Mouse (Mus musculus) hindbrain, embryonic 11.5 days (tissue): ENCODE results near the gene Mpz. TPM values are rescaled to one million over a fixed set of nuclear protein-coding genes. Genes with fewer than 3 reads are reported as not detected.

Experiments used
- ATAC-seq: fragments of 200-750 bp; cut with Nextera tagmentation; 2 replicates; pipeline ENCODE4 v1.8.0; 2017; ENCODE audit warnings: mild to moderate bottlenecking, moderate TSS enrichment, moderate library complexity; ENCODE audit not compliant: low FRiP score
- DNase-seq: peaks from one replicate; pipeline ENCODE4 v3.0.0-alpha.2; 2015; ENCODE audit warnings: low spot score
- H3K27ac ChIP-seq: fragments of 300-500 bp; sonication (generic); 2 replicates; pipeline ENCODE4 v1.5.1; 2014; ENCODE audit warnings: mild to moderate bottlenecking, low read depth, low read length
- H3K27me3 ChIP-seq: fragments of 300-500 bp; sonication (generic); 2 replicates; pipeline ENCODE4 v1.6.1; 2014; ENCODE audit warnings: mild to moderate bottlenecking, low read length, moderate library complexity, mixed read lengths; ENCODE audit not compliant: control insufficient read depth, insufficient read depth
- H3K36me3 ChIP-seq: fragments of 300-500 bp; sonication (generic); 2 replicates; pipeline ENCODE4 v1.6.1; 2014; ENCODE audit warnings: mild to moderate bottlenecking, low read length, moderate library complexity, mixed read lengths; ENCODE audit not compliant: control insufficient read depth, insufficient read depth
- H3K4me1 ChIP-seq: fragments of 300-500 bp; sonication (generic); replicated peaks from 2 replicates; pipeline ENCODE4 v1.6.1; 2014; ENCODE audit warnings: low read length, mixed read lengths; ENCODE audit not compliant: control insufficient read depth, insufficient read depth
- H3K4me2 ChIP-seq: fragments of 300-500 bp; sonication (generic); replicated peaks from 2 replicates; pipeline ENCODE4 v1.6.1; 2014; ENCODE audit warnings: mild to moderate bottlenecking, low read depth, low read length
- H3K4me3 ChIP-seq: fragments of 300-500 bp; sonication (generic); 2 replicates; pipeline ENCODE4 v1.5.1; 2014; ENCODE audit warnings: low read depth, low read length
- H3K9ac ChIP-seq: fragments of 300-500 bp; sonication (generic); 2 replicates; pipeline ENCODE4 v1.6.1; 2014; ENCODE audit warnings: low read depth, low read length
- H3K9me3 ChIP-seq: fragments of 300-500 bp; sonication (generic); 2 replicates; pipeline ENCODE4 v1.6.1; 2016; ENCODE audit warnings: low read length; ENCODE audit not compliant: control insufficient read depth
- WGBS: fragments of 180-500 bp; shearing (Covaris S2); extraction: QIAGEN DNeasy Blood & Tissue Kit; methylation state at CpG from one replicate; pipeline ENCODE4 v1.1.7; 2014; 5-methylcytosine and 5-hydroxymethylcytosine counted together
- polyA plus RNA-seq: library from polyadenylated mRNA; unstranded; fragments of >200 nt; fragmentation: Nextera tagmentation; extraction: Ambion mirVana; gene quantifications from 2 replicates; pipeline ENCODE4 v1.2.1, GENCODE M21; 2014

Gene Mpz
- polyA plus RNA-seq, 1 experiment from 2014 or later, result 1.5 TPM

DNA sequence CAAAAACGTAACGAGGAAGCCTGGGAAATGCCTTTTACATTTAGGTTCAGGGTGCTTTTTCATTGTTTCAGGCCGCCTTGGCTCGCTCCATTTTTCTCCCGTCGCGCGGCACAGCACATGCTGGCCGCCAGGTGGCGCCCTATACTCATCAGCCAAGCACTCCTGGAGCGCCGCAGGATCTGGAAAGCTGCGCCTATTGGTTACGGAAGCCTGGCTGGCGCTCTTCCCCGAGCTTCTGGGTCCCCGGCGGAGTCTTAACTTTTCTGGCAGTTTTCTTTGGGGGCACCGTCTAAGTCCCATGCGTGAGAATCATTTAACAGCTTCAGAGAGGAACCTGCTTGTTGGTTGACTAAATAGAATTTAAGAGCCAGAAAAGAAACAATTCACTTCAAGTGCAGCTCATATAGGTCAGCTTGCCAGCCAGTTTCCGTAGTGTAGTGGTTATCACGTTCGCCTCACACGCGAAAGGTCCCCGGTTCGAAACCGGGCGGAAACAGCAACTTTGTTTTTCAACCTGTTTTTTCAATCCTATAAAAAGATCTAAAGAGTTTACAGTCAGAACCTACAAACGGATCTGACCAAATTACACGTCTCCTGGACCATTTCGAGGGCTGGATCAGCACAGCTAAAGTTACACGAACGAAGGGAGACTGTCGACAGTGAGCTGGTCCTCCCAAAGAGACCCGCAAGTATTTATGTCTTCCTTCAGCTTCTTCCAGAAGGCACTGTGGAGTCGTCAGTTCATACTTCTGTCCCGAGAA, 39.3 kb upstream of the Mpz start:
- H3K4me1 ChIP-seq, result 0 out of 2 replicates have a peak, but pooled peaks cover 2% of the 10 kb centered on the region
- DNase-seq (peak; percentile 96), ATAC-seq (peak; percentile 91)
- H3K36me3 ChIP-seq, result no peaks in the 10 kb centered on the region
- WGBS, result under 1% methylated on average over 38 of the region's 38 CpGs
- peak overlapping the region; percentile 62 for H3K9ac ChIP-seq
- no peaks in the 10 kb centered on the region for H3K27me3 ChIP-seq
- H3K9me3 ChIP-seq, result no peaks in the 10 kb centered on the region
- peak overlapping the region; percentile 58 for H3K27ac ChIP-seq
- H3K4me2 ChIP-seq, result peak overlapping the region; percentile 64
- H3K4me3 ChIP-seq, result peak overlapping the region; percentile 48

DNA sequence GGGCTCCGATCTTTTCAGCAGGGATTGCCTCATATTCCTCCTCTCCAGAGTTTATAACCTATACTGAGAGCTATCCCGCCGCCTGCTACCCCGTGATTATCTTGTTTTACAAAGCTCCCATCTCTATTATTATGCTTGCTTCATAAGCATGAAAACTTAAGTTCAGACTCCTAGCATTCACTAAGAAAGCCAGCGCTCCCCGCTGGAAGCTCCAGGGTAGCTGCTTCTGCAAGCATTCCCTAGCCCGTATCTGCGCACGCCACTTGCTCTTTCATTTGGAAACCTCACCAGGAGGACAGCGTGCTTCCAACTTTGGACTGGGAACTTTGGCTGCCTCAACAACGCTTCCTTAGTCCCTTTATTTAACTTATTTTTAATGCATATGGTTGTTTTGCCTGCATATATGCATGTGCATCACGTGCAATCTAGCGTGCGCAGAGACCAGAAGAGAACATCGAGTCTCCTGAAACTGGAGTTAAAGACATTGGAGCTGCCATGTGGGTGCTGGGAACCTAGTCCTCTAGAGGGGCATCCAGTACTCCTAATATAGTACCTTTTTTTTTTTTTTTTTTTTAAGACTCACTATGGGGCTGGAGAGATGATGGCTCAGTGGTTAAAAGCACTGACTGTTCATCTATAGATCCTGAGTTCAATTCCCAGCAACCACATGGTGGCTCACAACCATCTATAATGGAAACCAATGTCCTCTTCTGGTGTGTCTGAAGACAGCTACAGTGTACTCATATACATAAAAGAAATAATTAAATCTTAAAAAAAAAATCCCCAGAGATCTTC, 38.5 kb upstream of the Mpz start:
- Histone ChIP-seq H3K9ac (peak overlapping the region; percentile 45), H3K4me3 (peak overlapping the region; percentile 48), H3K9me3 (no peaks in the 10 kb centered on the region), H3K27me3 (no peaks in the 10 kb centered on the region), H3K4me1 (0 out of 2 replicates have a peak, but pooled peaks cover 2% of the 10 kb centered on the region), H3K4me2 (peak overlapping the region; percentile 64), H3K36me3 (no peaks in the 10 kb centered on the region), H3K27ac (peak overlapping the region; percentile 33; the same call in 1 of the 2 replicates)
- ATAC-seq (peak; percentile 3; the same call in 1 of the 2 replicates), DNase-seq (peak; percentile 66)
- WGBS, result 2% methylated on average over 15 of the region's 15 CpGs

DNA sequence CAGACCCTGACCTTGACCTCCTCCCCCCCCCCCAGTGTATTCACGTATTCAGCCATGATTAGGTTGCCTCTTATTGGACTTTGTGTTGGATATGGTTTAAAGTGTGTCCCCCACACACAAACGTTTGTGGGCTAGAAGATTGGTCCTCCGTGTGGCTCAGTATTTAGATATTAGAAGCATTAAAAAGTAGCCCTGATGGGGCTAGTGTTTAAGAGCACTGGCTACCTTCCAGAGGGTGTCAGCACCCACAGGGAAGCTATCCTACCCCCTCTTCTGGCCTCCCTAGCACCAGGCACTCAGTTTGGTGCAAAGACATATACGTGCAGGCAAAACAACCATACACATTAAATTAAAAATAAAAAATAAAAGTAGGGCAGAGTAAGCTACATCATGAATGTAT, 37.5 kb upstream of the Mpz start:
- ATAC-seq (no peak), DNase-seq (no peak)
- Histone ChIP-seq H3K27ac (no peak overlapping the region), H3K4me1 (0 out of 2 replicates have a peak, but pooled peaks cover 2% of the 10 kb centered on the region), H3K4me3 (no peak overlapping the region), H3K27me3 (no peaks in the 10 kb centered on the region), H3K9me3 (no peaks in the 10 kb centered on the region), H3K9ac (no peak overlapping the region), H3K4me2 (no peak overlapping the region), H3K36me3 (no peaks in the 10 kb centered on the region)
- 78% methylated on average over 4 of the region's 4 CpGs for WGBS

DNA sequence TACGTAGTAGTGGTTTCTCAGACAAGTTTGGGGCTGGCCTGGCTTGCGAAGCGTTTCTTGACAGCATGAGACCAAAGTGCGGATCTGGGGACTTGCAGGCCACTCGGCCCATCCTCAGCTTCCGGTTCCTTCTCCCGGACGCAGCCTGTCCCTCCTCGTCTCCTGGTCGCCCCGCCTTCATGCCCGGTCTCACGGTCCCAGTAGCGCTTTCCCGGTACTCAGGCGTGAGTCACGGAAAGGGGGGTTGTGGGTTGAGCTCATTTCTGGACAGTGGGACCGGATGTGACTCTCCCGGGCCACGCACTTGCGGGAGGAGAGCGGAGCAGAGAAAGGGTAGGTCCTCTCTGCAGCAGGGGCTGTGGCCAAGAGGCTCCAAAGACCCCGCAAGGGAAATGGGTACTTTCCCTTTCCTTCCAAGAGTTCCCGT, 36.6 kb upstream of the Mpz start, which contains the start of gene Cfap126:
Gene Cfap126 (plus strand): TSS at position 46 of the 427 bp plus-strand sequence.
- ATAC-seq (peak; percentile 29; the same call in 1 of the 2 replicates), DNase-seq (peak; percentile 75)
- peak within 1 kb of the TSS; percentile 67 for H3K4me2 ChIP-seq
- no peaks in the 10 kb centered on the region for H3K36me3 ChIP-seq
- 0 out of 2 replicates have a peak, but pooled peaks cover 2% of the 10 kb centered on the region for H3K4me1 ChIP-seq
- WGBS, result 1% methylated on average over 24 of the region's 24 CpGs
- peak within 1 kb of the TSS; percentile 40 for H3K9ac ChIP-seq
- 0 out of 2 replicates have a peak within 1 kb of the TSS, but pooled peaks have one; percentile 2 for H3K27ac ChIP-seq
- H3K9me3 ChIP-seq, result no peaks in the 10 kb centered on the region
- H3K4me3 ChIP-seq, result peak within 1 kb of the TSS; percentile 49
- no peaks in the 10 kb centered on the region for H3K27me3 ChIP-seq

DNA sequence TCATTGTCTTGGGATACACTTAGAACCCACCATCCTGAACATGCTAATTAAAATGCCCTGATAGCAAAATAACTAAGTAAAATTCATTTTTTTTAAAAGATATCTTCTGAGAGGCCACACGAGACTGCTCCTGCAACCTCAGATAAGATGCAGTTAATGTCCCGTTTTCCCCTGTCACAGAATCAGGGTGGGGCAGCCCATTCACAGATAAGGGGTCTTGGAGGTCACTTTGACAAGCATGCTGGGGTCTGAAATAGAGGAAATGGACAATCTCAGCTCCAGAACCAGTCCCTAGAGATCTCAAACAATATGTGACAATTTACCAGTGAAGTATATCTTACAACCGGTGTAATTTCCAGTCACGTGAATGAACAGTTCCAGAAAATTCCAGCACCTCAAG, 34.2 kb upstream of the Mpz start:
- 79% methylated on average over 4 of the region's 4 CpGs for WGBS

DNA sequence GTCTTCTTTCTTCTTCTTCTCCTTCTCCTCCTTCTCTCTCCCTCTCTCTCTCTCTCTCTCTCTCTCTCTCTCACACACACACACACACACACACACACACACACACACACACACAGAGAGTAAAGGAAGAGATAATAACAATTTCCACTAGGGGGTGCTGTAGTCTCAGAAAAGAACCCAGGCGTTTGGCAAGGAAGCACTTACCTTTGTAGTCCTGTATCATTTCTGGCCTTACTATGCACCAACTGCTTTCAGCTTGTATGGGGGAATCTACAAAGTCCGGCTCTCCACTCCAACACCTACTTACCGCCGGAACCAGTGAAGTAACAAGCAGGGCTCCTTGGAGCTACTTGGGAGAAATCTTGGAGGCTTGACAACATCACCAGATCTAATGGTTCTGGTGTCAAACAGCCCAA, 32.2 kb upstream of the Mpz start:
- Histone ChIP-seq H3K4me3 (no peak overlapping the region), H3K9ac (no peak overlapping the region), H3K36me3 (no peaks in the 10 kb centered on the region), H3K4me2 (no peak overlapping the region), H3K4me1 (no peaks in the 10 kb centered on the region), H3K9me3 (no peaks in the 10 kb centered on the region), H3K27me3 (no peaks in the 10 kb centered on the region), H3K27ac (no peak overlapping the region)
- DNase-seq (peak; percentile 85), ATAC-seq (no peak; the same call in 1 of the 2 replicates)
- 13% methylated on average over 4 of the region's 4 CpGs for WGBS

More for the DNA sequence above, 34.2 kb upstream of the Mpz start:
- no peaks in the 10 kb centered on the region for H3K27me3 ChIP-seq
- no peak for DNase-seq
- H3K9me3 ChIP-seq, result no peaks in the 10 kb centered on the region
- no peak overlapping the region for H3K4me2 ChIP-seq
- H3K4me3 ChIP-seq, result no peak overlapping the region
- no peak for ATAC-seq
- no peak overlapping the region for H3K27ac ChIP-seq
- no peak overlapping the region for H3K9ac ChIP-seq
- H3K36me3 ChIP-seq, result no peaks in the 10 kb centered on the region
- H3K4me1 ChIP-seq, result no peaks in the 10 kb centered on the region

DNA sequence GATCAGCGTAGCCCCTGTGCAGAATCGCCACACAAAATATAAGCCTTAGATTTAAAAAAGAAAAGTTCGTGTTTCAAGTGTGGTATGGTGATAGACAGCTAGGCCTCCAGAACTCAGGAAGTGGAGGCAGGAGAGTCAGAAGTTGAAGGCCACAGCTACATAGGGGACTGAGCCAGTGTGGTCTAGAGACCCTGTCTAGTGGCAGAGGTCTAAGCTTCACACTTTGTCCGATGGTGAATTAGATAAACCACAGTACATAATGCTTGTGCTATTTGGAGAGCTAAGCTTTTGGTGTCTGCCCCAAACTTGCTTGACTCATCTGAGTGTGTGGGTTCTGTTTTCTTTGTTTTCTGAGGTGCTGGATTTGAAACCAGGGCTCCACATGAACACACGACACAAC, 31.5 kb upstream of the Mpz start:
- Histone ChIP-seq H3K27ac (no peak overlapping the region), H3K4me2 (no peak overlapping the region), H3K4me1 (no peaks in the 10 kb centered on the region), H3K9me3 (no peaks in the 10 kb centered on the region), H3K36me3 (no peaks in the 10 kb centered on the region), H3K27me3 (no peaks in the 10 kb centered on the region), H3K4me3 (no peak overlapping the region), H3K9ac (no peak overlapping the region)
- WGBS, result 91% methylated on average over 5 of the region's 5 CpGs
- ATAC-seq, result no peak
- no peak for DNase-seq

DNA sequence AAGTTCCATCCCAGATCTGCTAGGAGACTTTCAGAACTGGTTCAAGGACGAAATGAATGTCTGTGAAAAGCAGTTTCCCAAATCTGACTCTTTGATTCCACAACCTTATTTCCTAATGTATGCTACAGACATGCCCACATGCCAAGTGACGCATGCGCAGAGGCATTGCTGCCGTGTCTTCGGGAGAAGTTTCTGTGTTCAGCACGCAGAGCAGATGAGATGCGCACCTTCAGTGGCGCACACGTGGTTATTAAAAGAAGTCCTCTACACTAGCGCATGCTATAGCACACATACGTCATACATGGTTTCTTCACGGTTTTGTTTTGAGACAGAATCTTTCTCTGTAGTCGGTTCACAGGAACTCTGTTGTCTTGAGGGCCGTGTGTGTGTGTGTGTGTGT, 31.1 kb upstream of the Mpz start:
- ATAC-seq (no peak), DNase-seq (no peak)
- Histone ChIP-seq H3K36me3 (no peaks in the 10 kb centered on the region), H3K4me2 (no peak overlapping the region), H3K9ac (no peak overlapping the region), H3K4me3 (no peak overlapping the region), H3K4me1 (no peaks in the 10 kb centered on the region), H3K27me3 (no peaks in the 10 kb centered on the region), H3K9me3 (no peaks in the 10 kb centered on the region), H3K27ac (no peak overlapping the region)
- 88% methylated on average over 14 of the region's 14 CpGs for WGBS
